8 mouse cellular contexts compared by ENCODE assay signal in genomic region chr3:123353183-123353582, GRCm38 (mm10). TPM values are rescaled to one million over a fixed set of nuclear protein-coding genes. Genes with fewer than 3 reads are reported as not detected.
DNase-seq lines count a peak whose midpoint lies in the region; ATAC-seq lines count a peak whose summit lies in the region.

No protein-coding gene starts in this region.

- H3K9me3 ChIP-seq in forebrain, embryonic 14.5 days (replicated peaks; ENCODE audit: control insufficient read depth, low read length), result no peaks in the 10 kb centered on the region
- no peaks in the 10 kb centered on the region for H3K9me3 ChIP-seq in forebrain, embryonic 10.5 days
- no peaks in the 10 kb centered on the region for H3K9me3 ChIP-seq in neural tube, embryonic 11.5 days (ENCODE audit: control insufficient read depth, low read length)
- no peaks in the 10 kb centered on the region for H3K9me3 ChIP-seq in neural tube, embryonic 15.5 days (replicated peaks)
- H3K9me3 ChIP-seq in hindbrain, embryonic 15.5 days, result no peaks in the 10 kb centered on the region

- H3K36me3 ChIP-seq in forebrain, embryonic 14.5 days (ENCODE audit: control insufficient read depth, insufficient read depth, low read length), result no peaks in the 10 kb centered on the region
- no peaks in the 10 kb centered on the region for H3K36me3 ChIP-seq in forebrain, embryonic 10.5 days (replicated peaks)
- H3K36me3 ChIP-seq in neural tube, embryonic 11.5 days (ENCODE audit: control insufficient read depth, insufficient read depth, low read length), result no peaks in the 10 kb centered on the region
- H3K36me3 ChIP-seq in neural tube, embryonic 15.5 days, result no peaks in the 10 kb centered on the region
- no peaks in the 10 kb centered on the region for H3K36me3 ChIP-seq in hindbrain, embryonic 15.5 days

- H3K4me1 ChIP-seq in forebrain, embryonic 14.5 days (ENCODE audit: control insufficient read depth, insufficient read depth, low read length), result no peaks in the 10 kb centered on the region
- H3K4me1 ChIP-seq in forebrain, embryonic 10.5 days, result no peaks in the 10 kb centered on the region
- no peaks in the 10 kb centered on the region for H3K4me1 ChIP-seq in neural tube, embryonic 11.5 days (ENCODE audit: control insufficient read depth, insufficient read depth, low read length)
- H3K4me1 ChIP-seq in neural tube, embryonic 15.5 days, result no peaks in the 10 kb centered on the region
- no peaks in the 10 kb centered on the region for H3K4me1 ChIP-seq in hindbrain, embryonic 15.5 days (replicated peaks)

- no peak for ATAC-seq in forebrain, embryonic 14.5 days
- no peak for ATAC-seq in neural tube, embryonic 11.5 days (ENCODE audit: insufficient read depth, low FRiP score, low TSS enrichment)
- no peak for ATAC-seq in neural tube, embryonic 15.5 days (ENCODE audit: low FRiP score)
- 0 out of 2 replicates have a peak, but pooled peaks have one; percentile 45 for ATAC-seq in hindbrain, embryonic 15.5 days (ENCODE audit: low FRiP score, low read depth)
- ATAC-seq in megakaryocyte, adult 5-6 weeks (ENCODE audit: poor library complexity, severe bottlenecking), result peak; percentile 53; the same call in 1 of the 2 replicates
- ATAC-seq in megakaryocyte-erythroid progenitor cell, adult 5-6 weeks (replicated peaks; ENCODE audit: low FRiP score, low TSS enrichment, poor library complexity, severe bottlenecking), result no peak; the same call in 1 of the 2 replicates

- no peak overlapping the region for H3K9ac ChIP-seq in forebrain, embryonic 14.5 days (ENCODE audit: low read length)
- H3K9ac ChIP-seq in neural tube, embryonic 11.5 days (ENCODE audit: low read length), result no peak overlapping the region
- no peak overlapping the region for H3K9ac ChIP-seq in neural tube, embryonic 15.5 days (replicated peaks)
- H3K9ac ChIP-seq in hindbrain, embryonic 15.5 days, result no peak overlapping the region

- DNase-seq in forebrain, embryonic 14.5 days (ENCODE audit: low spot score), result peak; percentile 86
- no peak for DNase-seq in forebrain, embryonic 10.5 days (ENCODE audit: extremely low spot score, low spot score)
- DNase-seq in neural tube, embryonic 11.5 days (ENCODE audit: low spot score), result peak; percentile 50
- peak; percentile 85 for DNase-seq in adipocyte (ENCODE audit: low spot score)

- no peak overlapping the region for H3K27ac ChIP-seq in forebrain, embryonic 14.5 days (ENCODE audit: low read depth, low read length)
- no peak overlapping the region for H3K27ac ChIP-seq in forebrain, embryonic 10.5 days
- H3K27ac ChIP-seq in neural tube, embryonic 11.5 days (ENCODE audit: low read depth, low read length), result no peak overlapping the region
- H3K27ac ChIP-seq in neural tube, embryonic 15.5 days (replicated peaks), result no peak overlapping the region
- no peak overlapping the region for H3K27ac ChIP-seq in hindbrain, embryonic 15.5 days (replicated peaks)

- no peaks in the 10 kb centered on the region for H3K27me3 ChIP-seq in forebrain, embryonic 14.5 days (replicated peaks; ENCODE audit: control insufficient read depth, insufficient read depth, low read length)
- no peaks in the 10 kb centered on the region for H3K27me3 ChIP-seq in forebrain, embryonic 10.5 days (ENCODE audit: poor library complexity, severe bottlenecking)
- H3K27me3 ChIP-seq in neural tube, embryonic 11.5 days (ENCODE audit: control insufficient read depth, insufficient read depth, low read length), result no peaks in the 10 kb centered on the region
- no peaks in the 10 kb centered on the region for H3K27me3 ChIP-seq in neural tube, embryonic 15.5 days (replicated peaks)
- no peaks in the 10 kb centered on the region for H3K27me3 ChIP-seq in hindbrain, embryonic 15.5 days

- no peak overlapping the region for H3K4me3 ChIP-seq in forebrain, embryonic 14.5 days (ENCODE audit: low read depth, low read length)
- H3K4me3 ChIP-seq in forebrain, embryonic 10.5 days, result no peak overlapping the region
- H3K4me3 ChIP-seq in neural tube, embryonic 11.5 days (ENCODE audit: low read depth, low read length), result no peak overlapping the region
- no peak overlapping the region for H3K4me3 ChIP-seq in neural tube, embryonic 15.5 days (replicated peaks)
- no peak overlapping the region for H3K4me3 ChIP-seq in hindbrain, embryonic 15.5 days

- WGBS in forebrain, embryonic 14.5 days, result 70% methylated on average over 6 of the region's 6 CpGs
- 78% methylated on average over 6 of the region's 6 CpGs for WGBS in forebrain, embryonic 10.5 days
- 71% methylated on average over 6 of the region's 6 CpGs for WGBS in neural tube, embryonic 11.5 days
- WGBS in neural tube, embryonic 15.5 days, result 73% methylated on average over 6 of the region's 6 CpGs
- 68% methylated on average over 6 of the region's 6 CpGs for WGBS in hindbrain, embryonic 15.5 days

- no peak overlapping the region for H3K4me2 ChIP-seq in forebrain, embryonic 14.5 days (ENCODE audit: low read length)
- H3K4me2 ChIP-seq in neural tube, embryonic 11.5 days (ENCODE audit: low read depth), result no peak overlapping the region
- H3K4me2 ChIP-seq in neural tube, embryonic 15.5 days, result no peak overlapping the region
- no peak overlapping the region for H3K4me2 ChIP-seq in hindbrain, embryonic 15.5 days

RNA-seq across cellular contexts. Expression of gene Mettl14, which starts 32.7 kb away (rescaled TPM):
- polyA plus RNA-seq in forebrain, embryonic 14.5 days (2014; fragmentation: Nextera tagmentation; extraction: Ambion mirVana), result 17.6 and 19.9 TPM in 2 replicates
- 37.1 and 37.9 TPM in 2 replicates for polyA plus RNA-seq in forebrain, embryonic 10.5 days (2016; fragmentation: Nextera tagmentation; extraction: Ambion mirVana)
- polyA plus RNA-seq in neural tube, embryonic 11.5 days (2014; fragmentation: Nextera tagmentation; extraction: Ambion mirVana), result 27.8 and 29.8 TPM in 2 replicates
- polyA plus RNA-seq in neural tube, embryonic 15.5 days (2015; fragmentation: Nextera tagmentation; extraction: Ambion mirVana), result 19.9 and 23.6 TPM in 2 replicates
- 21.6 and 23.3 TPM in 2 replicates for polyA plus RNA-seq in hindbrain, embryonic 15.5 days (2015; fragmentation: Nextera tagmentation; extraction: Ambion mirVana)
- total RNA-seq in megakaryocyte, adult 5-6 weeks (2015), result 13.0 and 17.3 TPM in 2 replicates
- total RNA-seq in megakaryocyte, adult 5-6 weeks (2017), result 14.7 and 20.0 TPM in 2 replicates
- total RNA-seq in megakaryocyte-erythroid progenitor cell, adult 5-6 weeks (2014; fragmentation: Nextera tagmentation), result 19.5 and 24.2 TPM in 2 replicates
- total RNA-seq in megakaryocyte-erythroid progenitor cell, adult 5-6 weeks (2017), result 33.0 and 42.4 TPM in 2 replicates

Comparison
In these comparisons a context has a peak if more than half of its experiments do, and no peak if none do; other contexts are left out.
1. ATAC-seq: peak in hindbrain, embryonic 15.5 days (single experiment) and megakaryocyte, adult 5-6 weeks (single experiment); none in forebrain, embryonic 14.5 days (single experiment), neural tube, embryonic 11.5 days (single experiment), neural tube, embryonic 15.5 days (single experiment) and megakaryocyte-erythroid progenitor cell, adult 5-6 weeks (single experiment).